Mouse (Mus musculus) embryo, embryonic 9.5 days (tissue): ENCODE results near the gene Top2a.

Source experiments
- DNase-seq: peaks from one replicate; pipeline ENCODE4 v3.0.0-alpha.2; 2017; ENCODE audit errors: extremely low spot score

Top2a gene

GRCm38 (mm10) chr11:98983551-98983950, 40.4 kb downstream of the Top2a start:
- no peak for DNase-seq

GRCm38 (mm10) chr11:98982773-98983133, 41.2 kb downstream of the Top2a start, which contains the start of gene Gjd3:
Gene Gjd3, minus strand, starts transcription at chr11:98983016.
- no peak for DNase-seq

GRCm38 (mm10) chr11:98981997-98982772, 41.8 kb downstream of the Top2a start:
- peak; percentile 75 for DNase-seq

GRCm38 (mm10) chr11:98981289-98981996, 42.5 kb downstream of the Top2a start:
- DNase-seq, result no peak

GRCm38 (mm10) chr11:98979356-98979755, 44.6 kb downstream of the Top2a start:
- no peak for DNase-seq

- no peak for DNase-seq
Observed at GRCm38 (mm10) chr11:98978526-98979148, 45.4 kb downstream of the Top2a start.

- DNase-seq, result peak; percentile 71
Observed at GRCm38 (mm10) chr11:98974871-98975719, 48.9 kb downstream of the Top2a start.

- no peak for DNase-seq
Observed at GRCm38 (mm10) chr11:98974213-98974612, 49.8 kb downstream of the Top2a start.

GRCm38 (mm10) chr11:98973584-98973983, 50.4 kb downstream of the Top2a start:
- no peak for DNase-seq

GRCm38 (mm10) chr11:98972801-98973360, 51.1 kb downstream of the Top2a start:
- no peak for DNase-seq

- DNase-seq, result peak; percentile 84
Observed at GRCm38 (mm10) chr11:98972215-98972614, 51.8 kb downstream of the Top2a start.

- no peak for DNase-seq
Observed at GRCm38 (mm10) chr11:98971316-98972031, 52.5 kb downstream of the Top2a start.

- no peak for DNase-seq
Observed at GRCm38 (mm10) chr11:98970191-98970925, 53.6 kb downstream of the Top2a start.

GRCm38 (mm10) chr11:98969496-98969927, 54.5 kb downstream of the Top2a start:
- no peak for DNase-seq

- peak; percentile 89 for DNase-seq
Observed at GRCm38 (mm10) chr11:98968716-98969495, 55.1 kb downstream of the Top2a start.

- no peak for DNase-seq
Observed at GRCm38 (mm10) chr11:98968079-98968478, 55.9 kb downstream of the Top2a start.

GRCm38 (mm10) chr11:98966499-98967141, 57.4 kb downstream of the Top2a start:
- no peak for DNase-seq

GRCm38 (mm10) chr11:98965416-98966077, 58.4 kb downstream of the Top2a start:
- DNase-seq, result peak; percentile 60
